Mouse (Mus musculus) CH12.LX (cell line): ENCODE data around the gene Atp8a2.

ENCODE experiments used
- CTCF ChIP-seq, 2 experiments: IDR thresholded peaks in 1 of 2; conservative IDR thresholded peaks in 1 of 2; 2 replicates each; pipeline ENCODE4 v1.5.1; 2011 to 2012; ENCODE audit warnings: low read depth in 2 of 2, low read length in 2 of 2, improper control_type of control experiment in 1 of 2, inconsistent platforms in 1 of 2, mild to moderate bottlenecking in 1 of 2, moderate library complexity in 1 of 2
- E2F4 ChIP-seq: IDR thresholded peaks from 2 replicates; pipeline ENCODE4 v1.6.1; 2011; ENCODE audit warnings: low read depth, low read length, improper control_type of control experiment; ENCODE audit not compliant: insufficient replicate concordance
- EP300 ChIP-seq: IDR thresholded peaks from 2 replicates; pipeline ENCODE4 v1.6.1; 2011; ENCODE audit warnings: low read length, improper control_type of control experiment
- IRF4 ChIP-seq: IDR thresholded peaks from 2 replicates; pipeline ENCODE4 v1.6.1; 2014; ENCODE audit warnings: low read depth, mild to moderate bottlenecking, inconsistent platforms, low read length, improper control_type of control experiment
- POLR2A ChIP-seq: IDR thresholded peaks from 2 replicates; pipeline ENCODE4 v1.6.1; 2011; ENCODE audit warnings: low read depth, mild to moderate bottlenecking, improper control_type of control experiment, low read length
- POLR2AphosphoS2 ChIP-seq: IDR thresholded peaks from 2 replicates; pipeline ENCODE4 v1.6.1; 2011; ENCODE audit warnings: low read depth, low read length, improper control_type of control experiment
- RAD21 ChIP-seq: IDR thresholded peaks from 2 replicates; pipeline ENCODE4 v1.6.1; 2011; ENCODE audit warnings: low read depth, mild to moderate bottlenecking, low read length, improper control_type of control experiment, moderate library complexity
- UBTF ChIP-seq: IDR thresholded peaks from 2 replicates; pipeline ENCODE4 v1.6.1; 2012; ENCODE audit warnings: low read depth, mild to moderate bottlenecking, inconsistent platforms, low read length, improper control_type of control experiment, moderate library complexity
- ZMIZ1 ChIP-seq: IDR thresholded peaks from 2 replicates; pipeline ENCODE4 v1.6.1; 2012; ENCODE audit warnings: low read depth, mild to moderate bottlenecking, inconsistent platforms, low read length, improper control_type of control experiment

GRCm38 (mm10) chr14:59960961-59961360, 236.0 kb downstream of the Atp8a2 start:
- no peak for TF ChIP-seq CTCF (conservative IDR thresholded peaks at IDR 0.05 in 1 of 2, IDR thresholded peaks at IDR 0.05 in 1 of 2; ENCODE audit: low read depth in 2 of 2, low read length in 2 of 2)
- no peak for TF ChIP-seq ZMIZ1
- TF ChIP-seq UBTF = no peak
- no peak for TF ChIP-seq POLR2AphosphoS2
- TF ChIP-seq E2F4 = no peak
- no peak for TF ChIP-seq RAD21
- TF ChIP-seq POLR2A = no peak
- no peak for TF ChIP-seq EP300
- TF ChIP-seq IRF4 = no peak
